ENCODE assay signal across 12 mouse cellular contexts in the genomic region with DNA sequence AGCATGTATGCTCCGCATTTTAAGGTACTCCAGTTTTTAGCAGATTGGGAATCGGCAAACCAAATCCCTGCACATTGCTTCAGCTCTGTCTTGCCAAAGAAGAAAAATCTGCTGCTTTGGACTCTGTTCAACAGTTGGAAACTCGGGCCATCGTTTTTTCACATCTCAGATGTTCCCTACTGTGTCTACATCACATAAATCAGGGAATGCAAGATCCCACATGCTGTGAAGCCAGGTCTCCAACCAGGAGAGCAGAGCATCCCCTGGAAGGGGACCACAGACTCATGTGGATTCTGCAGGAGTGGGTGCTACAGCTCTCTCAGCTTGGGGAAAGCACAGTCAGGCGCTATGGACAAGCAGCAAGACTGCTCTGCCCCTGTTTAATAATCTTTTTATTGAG. TPM values are rescaled to one million over a fixed set of nuclear protein-coding genes. Genes with fewer than 3 reads are reported as not detected.
A peak's percentile ranks its signal among the peaks of the same experiment; 100 is the strongest.
DNase-seq lines count a peak whose midpoint lies in the region; ATAC-seq and TF ChIP-seq lines count a peak whose summit lies in the region.
"Had no signal": no experiment of that assay in that cellular context is flagged by ENCODE, and none has a peak within 500 bp of the region (broad histone marks: within the 10 kb centered on the region; RNA-seq: fewer than 3 reads in every experiment).

No protein-coding gene starts in this region.

- no peaks in the 10 kb centered on the region for H3K36me3 ChIP-seq in forebrain, embryonic 14.5 days (ENCODE audit: control insufficient read depth, insufficient read depth, low read length)
- no peaks in the 10 kb centered on the region for H3K36me3 ChIP-seq in forebrain, embryonic 11.5 days (ENCODE audit: control insufficient read depth, insufficient read depth, low read length)

- no peaks in the 10 kb centered on the region for H3K27me3 ChIP-seq in forebrain, embryonic 14.5 days (replicated peaks; ENCODE audit: control insufficient read depth, insufficient read depth, low read length)
- H3K27me3 ChIP-seq in forebrain, embryonic 11.5 days (ENCODE audit: control insufficient read depth, insufficient read depth, low read length) = no peaks in the 10 kb centered on the region

- H3K4me2 ChIP-seq in forebrain, embryonic 14.5 days (ENCODE audit: low read length) = no peak overlapping the region
- H3K4me2 ChIP-seq in forebrain, embryonic 11.5 days (ENCODE audit: low read depth, low read length, severe bottlenecking) = no peak overlapping the region

- no peak overlapping the region for H3K4me3 ChIP-seq in forebrain, embryonic 14.5 days (ENCODE audit: low read depth, low read length)
- H3K4me3 ChIP-seq in forebrain, embryonic 11.5 days (ENCODE audit: low read depth, low read length) = no peak overlapping the region

- peak; percentile 24 for DNase-seq in forebrain, embryonic 14.5 days (ENCODE audit: low spot score)
- DNase-seq in forebrain, embryonic 11.5 days (ENCODE audit: low spot score) = no peak
- DNase-seq in brain, embryonic 14.5 days (ENCODE audit: low read depth) = peak; percentile 40
- peak; percentile 14 to 43 for DNase-seq in cerebellum, postnatal 36 days
- DNase-seq in layer of hippocampus, postnatal 14 days (ENCODE audit: low spot score in 2 of 2) = peak; percentile 57 to 86
- no peak for DNase-seq in retina, embryonic 14.5 days (ENCODE audit: low spot score)
- DNase-seq in kidney, postnatal 4 days = no peak
- no peak for DNase-seq in thymus, postnatal 4 days
- DNase-seq: kidney, adult 8-10 months; lung, adult 18-20 months; thymus, postnatal 14 days had no signal

- H3K9me3 ChIP-seq in forebrain, embryonic 14.5 days (replicated peaks; ENCODE audit: control insufficient read depth, low read length) = no peaks in the 10 kb centered on the region
- no peaks in the 10 kb centered on the region for H3K9me3 ChIP-seq in forebrain, embryonic 11.5 days (ENCODE audit: control insufficient read depth, low read length)

- no peaks in the 10 kb centered on the region for H3K4me1 ChIP-seq in forebrain, embryonic 14.5 days (ENCODE audit: control insufficient read depth, insufficient read depth, low read length)
- H3K4me1 ChIP-seq in forebrain, embryonic 11.5 days (replicated peaks; ENCODE audit: control insufficient read depth, insufficient read depth, low read length) = no peaks in the 10 kb centered on the region

- no peak overlapping the region for H3K9ac ChIP-seq in forebrain, embryonic 14.5 days (ENCODE audit: low read length)
- no peak overlapping the region for H3K9ac ChIP-seq in forebrain, embryonic 11.5 days (ENCODE audit: low read length)

- ATAC-seq in forebrain, embryonic 14.5 days = peak; percentile 40; the same call in 1 of the 2 replicates
- ATAC-seq in forebrain, embryonic 11.5 days (replicated peaks; ENCODE audit: low FRiP score) = no peak

- no peak for TF ChIP-seq CTCF in brain, embryonic 14.5 days (IDR thresholded peaks at IDR 0.05; ENCODE audit: borderline replicate concordance, extremely low read depth, insufficient read depth, insufficient read length)

- no peak for TF ChIP-seq POLR2A in brain, embryonic 14.5 days (IDR thresholded peaks at IDR 0.05; ENCODE audit: borderline replicate concordance, extremely low read depth, insufficient read depth, insufficient read length, poor library complexity, severe bottlenecking)

- WGBS in forebrain, embryonic 14.5 days = 80% methylated on average over 5 of the region's 5 CpGs
- 85% methylated on average over 5 of the region's 5 CpGs for WGBS in forebrain, embryonic 11.5 days

- no peak overlapping the region for H3K27ac ChIP-seq in forebrain, embryonic 14.5 days (ENCODE audit: low read depth, low read length)
- no peak overlapping the region for H3K27ac ChIP-seq in forebrain, embryonic 11.5 days (ENCODE audit: low read depth, low read length)

RNA-seq across cellular contexts. Expression of gene Pcsk5, which starts 18.4 kb away (rescaled TPM):
- polyA plus RNA-seq in forebrain, embryonic 14.5 days (2014; fragmentation: Nextera tagmentation; extraction: Ambion mirVana) = 3.8 and 5.1 TPM in 2 replicates
- 13.3 and 13.5 TPM in 2 replicates for polyA plus RNA-seq in forebrain, embryonic 11.5 days (2014; fragmentation: Nextera tagmentation; extraction: Ambion mirVana)
- polyA plus RNA-seq in brain, embryonic 14.5 days (2012; rRNA removed) = 4.7 and 6.3 TPM in 2 replicates
- 10 to 100 TPM; 11.3 to 12.5 TPM for total RNA-seq in layer of hippocampus, postnatal 14 days (2021)
- total RNA-seq: megakaryocyte, adult 5-6 weeks had no signal

Comparison
In these comparisons a context has a peak if more than half of its experiments do, and no peak if none do; other contexts are left out.
1. DNase-seq: peak in forebrain, embryonic 14.5 days (single experiment), brain, embryonic 14.5 days (single experiment), cerebellum, postnatal 36 days (2 of 2) and layer of hippocampus, postnatal 14 days (2 of 2); none in forebrain, embryonic 11.5 days (single experiment), retina, embryonic 14.5 days (single experiment), kidney, postnatal 4 days (0 of 2) and thymus, postnatal 4 days (single experiment).